Mouse (Mus musculus) MEL (cell line): ENCODE measurements around the gene Rab11fip4. TPM values are rescaled to one million over a fixed set of nuclear protein-coding genes. Genes with fewer than 3 reads are reported as not detected.

Source experiments
- DNase-seq: peaks from one replicate; pipeline ENCODE4 v3.0.0; 2011; ENCODE audit warnings: low read depth, low spot score
- H3K27ac ChIP-seq: 2 replicates; pipeline ENCODE4 v1.5.1; 2012; ENCODE audit warnings: low read depth, mild to moderate bottlenecking, control low read depth, low read length, moderate library complexity; ENCODE audit not compliant: control insufficient read depth
- H3K27me3 ChIP-seq, 2 experiments: fragments of 150-350 bp in 1 of 2; sonication (generic) in 1 of 2; 2 replicates each; pipeline ENCODE4 v1.6.1; 2012; ENCODE audit warnings: low read length in 2 of 2, mild to moderate bottlenecking in 2 of 2, improper control_type of control experiment in 1 of 2, moderate library complexity in 1 of 2; ENCODE audit not compliant: insufficient read depth in 2 of 2, control insufficient read depth in 1 of 2
- H3K36me3 ChIP-seq, 2 experiments: 2 replicates each; pipeline ENCODE4 v1.6.1; 2012 to 2014; ENCODE audit warnings: low read length in 2 of 2, improper control_type of control experiment in 1 of 2, inconsistent platforms in 1 of 2, mild to moderate bottlenecking in 1 of 2; ENCODE audit not compliant: insufficient read depth in 2 of 2, control insufficient read depth in 1 of 2
- H3K4me1 ChIP-seq, 2 experiments: fragments of 150-350 bp in 1 of 2; sonication (generic) in 1 of 2; 2 replicates each; pipeline ENCODE4 v1.6.1; 2012; ENCODE audit warnings: low read length in 2 of 2, improper control_type of control experiment in 1 of 2, mild to moderate bottlenecking in 1 of 2; ENCODE audit not compliant: insufficient read depth in 2 of 2, control insufficient read depth in 1 of 2
- H3K4me3 ChIP-seq, 2 experiments: fragments of 150-350 bp in 1 of 2; sonication (generic) in 1 of 2; 2 replicates each; pipeline ENCODE4 v1.5.1; 2012; ENCODE audit warnings: low read depth in 2 of 2, low read length in 2 of 2, mild to moderate bottlenecking in 2 of 2, moderate library complexity in 2 of 2, control low read depth in 1 of 2, improper control_type of control experiment in 1 of 2; ENCODE audit not compliant: control insufficient read depth in 1 of 2, insufficient read depth in 1 of 2
- H3K79me2 ChIP-seq: 2 replicates; pipeline ENCODE4 v1.6.1; 2012; ENCODE audit warnings: mild to moderate bottlenecking, low read length, moderate library complexity; ENCODE audit not compliant: control insufficient read depth, poor library complexity, insufficient read depth
- H3K9ac ChIP-seq: 2 replicates; pipeline ENCODE4 v1.6.1; 2012; ENCODE audit warnings: low read depth, mild to moderate bottlenecking, control low read depth, low read length, moderate library complexity; ENCODE audit not compliant: control insufficient read depth, poor library complexity, severe bottlenecking
- H3K9me3 ChIP-seq: fragments of 150-350 bp; sonication (generic); replicated peaks from 2 replicates; pipeline ENCODE4 v1.6.1; 2012; ENCODE audit warnings: mild to moderate bottlenecking, low read length, improper control_type of control experiment, moderate library complexity; ENCODE audit not compliant: insufficient read depth
- BHLHE40 ChIP-seq: IDR thresholded peaks from 2 replicates; pipeline ENCODE4 v1.6.1; 2012; ENCODE audit warnings: low read depth, mild to moderate bottlenecking, inconsistent platforms, low read length, improper control_type of control experiment, borderline replicate concordance
- CHD1 ChIP-seq: IDR thresholded peaks from 2 replicates; pipeline ENCODE4 v1.6.1; 2012; ENCODE audit warnings: low read depth, mild to moderate bottlenecking, inconsistent platforms, low read length, improper control_type of control experiment
- CHD2 ChIP-seq: IDR thresholded peaks from 2 replicates; pipeline ENCODE4 v1.6.1; 2011; ENCODE audit warnings: low read length, improper control_type of control experiment
- CTCF ChIP-seq, 3 experiments: IDR thresholded peaks in 2 of 3; conservative IDR thresholded peaks in 1 of 3; 2 replicates each; pipeline ENCODE4 v1.5.1; 2011 to 2012; ENCODE audit warnings: low read length in 3 of 3, low read depth in 2 of 3, mild to moderate bottlenecking in 2 of 3, improper control_type of control experiment in 1 of 3, inconsistent platforms in 1 of 3, mixed read lengths in 1 of 3, moderate library complexity in 1 of 3; ENCODE audit not compliant: control insufficient read depth in 1 of 3, insufficient read depth in 1 of 3, poor library complexity in 1 of 3, severe bottlenecking in 1 of 3
- E2F4 ChIP-seq: IDR thresholded peaks from 2 replicates; pipeline ENCODE4 v1.6.1; 2011; ENCODE audit warnings: low read depth, low read length, improper control_type of control experiment, borderline replicate concordance
- EP300 ChIP-seq, 2 experiments: IDR thresholded peaks; 2 replicates each; pipeline ENCODE4 v1.6.1; 2011; ENCODE audit warnings: improper control_type of control experiment in 2 of 2, low read length in 2 of 2, low read depth in 1 of 2, mild to moderate bottlenecking in 1 of 2
- GABPA ChIP-seq: IDR thresholded peaks from 2 replicates; pipeline ENCODE4 v1.6.1; 2012; ENCODE audit warnings: low read depth, mild to moderate bottlenecking, inconsistent platforms, low read length, improper control_type of control experiment, moderate library complexity
- HCFC1 ChIP-seq: IDR thresholded peaks from 2 replicates; pipeline ENCODE4 v1.6.1; 2012; ENCODE audit warnings: low read depth, mild to moderate bottlenecking, inconsistent platforms, low read length, improper control_type of control experiment, moderate library complexity
- JUND ChIP-seq: IDR thresholded peaks from 2 replicates; pipeline ENCODE4 v1.6.1; 2011; ENCODE audit warnings: low read depth, mild to moderate bottlenecking, improper control_type of control experiment, low read length
- KAT2A ChIP-seq: conservative IDR thresholded peaks from 2 replicates; pipeline ENCODE4 v1.6.1; 2012; ENCODE audit warnings: low read depth, low read length, improper control_type of control experiment, inconsistent platforms
- MAFK ChIP-seq: IDR thresholded peaks from 2 replicates; pipeline ENCODE4 v1.6.1; 2011; ENCODE audit warnings: low read depth, mild to moderate bottlenecking, low read length, improper control_type of control experiment, borderline replicate concordance
- MAZ ChIP-seq: IDR thresholded peaks from 2 replicates; pipeline ENCODE4 v1.6.1; 2012; ENCODE audit warnings: low read depth, mild to moderate bottlenecking, inconsistent platforms, low read length, improper control_type of control experiment
- MEF2A ChIP-seq: IDR thresholded peaks from 2 replicates; pipeline ENCODE4 v1.6.1; 2014; ENCODE audit warnings: low read depth, mild to moderate bottlenecking, inconsistent platforms, low read length, improper control_type of control experiment; ENCODE audit not compliant: poor library complexity, insufficient replicate concordance, severe bottlenecking; ENCODE audit errors: extremely low read depth
- MYB ChIP-seq: IDR thresholded peaks from 2 replicates; pipeline ENCODE4 v1.6.1; 2011; ENCODE audit warnings: mild to moderate bottlenecking, low read depth, low read length, improper control_type of control experiment
- MYC ChIP-seq: IDR thresholded peaks from 2 replicates; pipeline ENCODE4 v1.6.1; 2011; ENCODE audit warnings: low read depth, mild to moderate bottlenecking, low read length, improper control_type of control experiment, moderate library complexity
- NELFE ChIP-seq: IDR thresholded peaks from 2 replicates; pipeline ENCODE4 v1.6.1; 2011; ENCODE audit warnings: low read depth, low read length, improper control_type of control experiment
- NRF1 ChIP-seq: IDR thresholded peaks from 2 replicates; pipeline ENCODE4 v1.6.1; 2014; ENCODE audit warnings: low read depth, mild to moderate bottlenecking, inconsistent platforms, low read length, improper control_type of control experiment, moderate library complexity; ENCODE audit not compliant: poor library complexity, insufficient read depth, severe bottlenecking
- POLR2A ChIP-seq, 2 experiments: IDR thresholded peaks; 2 replicates each; pipeline ENCODE4 v1.6.1; 2011 to 2012; ENCODE audit warnings: low read length in 2 of 2, mild to moderate bottlenecking in 2 of 2, control low read depth in 1 of 2, improper control_type of control experiment in 1 of 2, low read depth in 1 of 2, moderate library complexity in 1 of 2; ENCODE audit not compliant: control insufficient read depth in 1 of 2, insufficient read depth in 1 of 2, poor library complexity in 1 of 2
- POLR2AphosphoS2 ChIP-seq: IDR thresholded peaks from 2 replicates; pipeline ENCODE4 v1.6.1; 2011; ENCODE audit warnings: low read length, improper control_type of control experiment
- POLR2AphosphoS5 ChIP-seq: IDR thresholded peaks from 2 replicates; pipeline ENCODE4 v1.6.1; 2012; ENCODE audit warnings: low read depth, borderline replicate concordance, mild to moderate bottlenecking, inconsistent platforms, low read length, moderate library complexity, mixed read lengths
- RAD21 ChIP-seq: IDR thresholded peaks from 2 replicates; pipeline ENCODE4 v1.6.1; 2011; ENCODE audit warnings: mild to moderate bottlenecking, low read depth, low read length, improper control_type of control experiment
- RCOR1 ChIP-seq: IDR thresholded peaks from 2 replicates; pipeline ENCODE4 v1.6.1; 2012; ENCODE audit warnings: low read depth, mild to moderate bottlenecking, inconsistent platforms, low read length, improper control_type of control experiment
- SIN3A ChIP-seq: IDR thresholded peaks from 2 replicates; pipeline ENCODE4 v1.6.1; 2012; ENCODE audit warnings: low read length, improper control_type of control experiment, inconsistent platforms
- TAL1 ChIP-seq: IDR thresholded peaks from 2 replicates; pipeline ENCODE4 v1.6.1; 2012; ENCODE audit warnings: mild to moderate bottlenecking, inconsistent platforms, low read length, moderate library complexity, mixed read lengths
- TBP ChIP-seq: IDR thresholded peaks from 2 replicates; pipeline ENCODE4 v1.8.0; 2011; ENCODE audit warnings: low read depth, low read length, improper control_type of control experiment
- TCF12 ChIP-seq: IDR thresholded peaks from 2 replicates; pipeline ENCODE4 v1.6.1; 2014; ENCODE audit warnings: low read depth, mild to moderate bottlenecking, inconsistent platforms, low read length, improper control_type of control experiment, moderate library complexity
- UBTF ChIP-seq: IDR thresholded peaks from 2 replicates; pipeline ENCODE4 v1.6.1; 2012; ENCODE audit warnings: low read depth, mild to moderate bottlenecking, inconsistent platforms, low read length, improper control_type of control experiment, moderate library complexity, borderline replicate concordance; ENCODE audit not compliant: insufficient read depth
- USF1 ChIP-seq: IDR thresholded peaks from 2 replicates; pipeline ENCODE4 v1.6.1; 2014; ENCODE audit warnings: low read depth, mild to moderate bottlenecking, inconsistent platforms, low read length, improper control_type of control experiment, moderate library complexity
- USF2 ChIP-seq, 2 experiments: IDR thresholded peaks; 2 replicates each; pipeline ENCODE4 v1.6.1; 2011 to 2012; ENCODE audit warnings: improper control_type of control experiment in 2 of 2, low read length in 2 of 2, borderline replicate concordance in 1 of 2, inconsistent platforms in 1 of 2, low read depth in 1 of 2, mild to moderate bottlenecking in 1 of 2; ENCODE audit not compliant: insufficient read depth in 1 of 2
- ZC3H11A ChIP-seq: IDR thresholded peaks from 2 replicates; pipeline ENCODE4 v1.6.1; 2012; ENCODE audit warnings: low read depth, mild to moderate bottlenecking, inconsistent platforms, low read length, improper control_type of control experiment
- ZKSCAN1 ChIP-seq: IDR thresholded peaks from 2 replicates; pipeline ENCODE4 v1.6.1; 2012; ENCODE audit warnings: low read depth, mild to moderate bottlenecking, inconsistent platforms, low read length, improper control_type of control experiment, moderate library complexity
- ZNF384 ChIP-seq: IDR thresholded peaks from 2 replicates; pipeline ENCODE4 v1.6.1; 2012; ENCODE audit warnings: low read depth, mild to moderate bottlenecking, inconsistent platforms, low read length, improper control_type of control experiment
- polyA plus RNA-seq, 2 experiments: library from polyadenylated mRNA; stranded (reverse) in 1 of 2; unstranded in 1 of 2; fragments of >175 nt in 1 of 2; fragments of >200 nt in 1 of 2; gene quantifications; 2 replicates each; pipeline versions ENCODE4 v1.2.1 to v1.2.4; 2012; ENCODE audit warnings: low replicate concordance in 2 of 2, low read depth in 1 of 2; ENCODE audit not compliant: insufficient read length in 2 of 2, insufficient read depth in 1 of 2, missing spikeins in 1 of 2
- total RNA-seq: library from RNA; depleted of rRNA; stranded (reverse); fragments of 300-350 nt; gene quantifications from 2 replicates; pipeline ENCODE4 v1.2.3, GENCODE M21; 2012

Gene Rab11fip4
- total and polyA plus RNA-seq, 3 experiments = under 0.01 to 0.03 TPM; not detected in 1

DNA sequence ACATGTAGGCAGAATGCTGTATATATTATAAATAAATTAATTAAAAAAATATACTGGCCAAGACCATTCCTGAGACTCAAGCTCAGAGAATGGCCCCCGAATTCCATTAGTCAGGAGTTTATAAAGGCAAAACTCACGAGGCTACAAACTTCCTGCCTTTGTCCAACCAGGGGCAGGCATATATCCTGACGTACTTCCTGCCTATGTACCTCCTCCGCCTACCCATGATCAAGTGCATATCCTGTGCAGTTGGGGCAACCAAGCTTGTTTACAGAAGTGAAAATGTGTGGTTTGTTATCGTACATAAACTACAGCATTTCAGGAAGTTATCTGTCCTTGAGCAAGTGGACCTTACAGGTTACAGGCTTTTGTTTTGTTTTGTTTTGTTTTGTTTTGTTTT lies 32.0 kb downstream of the Rab11fip4 start (continued):
- no peak for TF ChIP-seq NRF1
- TF ChIP-seq NELFE = peak; percentile 95
- peak; percentile 95 for TF ChIP-seq SIN3A
- TF ChIP-seq RAD21 = no peak
- peak; percentile 98 for TF ChIP-seq TBP
- 0 out of 2 replicates have a peak, but pooled peaks have one; percentile 22 for TF ChIP-seq E2F4
- TF ChIP-seq MEF2A = no peak
- no peak for TF ChIP-seq ZC3H11A
- TF ChIP-seq MYB = no peak
- peak; percentile 81 for TF ChIP-seq MAFK
- no peak for TF ChIP-seq USF2 (IDR thresholded peaks at IDR 0.05; ENCODE audit: borderline replicate concordance in 1 of 2, insufficient read depth in 1 of 2, low read depth in 1 of 2, low read length in 2 of 2)
- peak; percentile 99 for TF ChIP-seq MYC
- 0 out of 2 replicates have a peak, but pooled peaks have one; percentile 14 for TF ChIP-seq CHD2
- peak; percentile 42; the same call in 1 of the 2 replicates for TF ChIP-seq MAZ

DNA sequence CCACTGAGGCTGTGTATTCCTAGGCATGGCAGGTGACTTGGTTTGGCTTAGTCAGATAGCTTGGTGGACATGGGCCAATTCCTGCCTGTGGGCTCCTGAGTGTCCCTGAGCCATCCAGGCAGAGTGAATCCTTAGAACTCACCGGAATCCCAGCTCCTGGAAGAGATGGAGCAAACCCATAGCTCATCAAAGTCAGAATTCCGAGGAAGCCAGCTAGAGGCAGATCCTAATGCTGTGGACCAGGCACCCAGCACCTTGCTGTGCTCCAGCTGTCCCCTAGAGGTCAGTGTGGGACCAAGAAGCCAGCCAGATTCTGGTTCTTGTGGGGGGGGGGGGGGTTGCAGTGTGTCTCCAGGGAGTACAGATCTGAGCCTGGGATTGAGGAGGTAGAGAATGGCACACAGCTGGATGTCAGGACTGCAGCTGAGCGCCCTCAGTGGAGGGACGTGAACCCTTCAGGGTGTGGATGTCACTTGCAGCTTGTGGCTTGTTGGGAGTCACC lies 33.8 kb downstream of the Rab11fip4 start:
- peaks cover 8% of the 10 kb centered on the region for H3K79me2 ChIP-seq
- no peak overlapping the region for H3K27ac ChIP-seq
- no peak overlapping the region for H3K4me3 ChIP-seq
- H3K9me3 ChIP-seq = no peaks in the 10 kb centered on the region
- H3K36me3 ChIP-seq = peaks cover 0 to 11% of the 10 kb centered on the region in 2 experiments; a peak in 2 of 4 replicates
- H3K9ac ChIP-seq = no peak overlapping the region
- peak; percentile 79 for DNase-seq
- H3K27me3 ChIP-seq = no peaks in the 10 kb centered on the region
- peaks cover 0 to 10% of the 10 kb centered on the region in 2 experiments; a peak in 2 of 4 replicates for H3K4me1 ChIP-seq
- TF ChIP-seq ZNF384 = no peak
- TF ChIP-seq RCOR1 = no peak
- no peak for TF ChIP-seq POLR2AphosphoS2
- TF ChIP-seq SIN3A = no peak
- no peak for TF ChIP-seq NRF1
- TF ChIP-seq KAT2A = no peak
- TF ChIP-seq ZKSCAN1 = no peak
- no peak for TF ChIP-seq POLR2A (IDR thresholded peaks at IDR 0.05; ENCODE audit: control insufficient read depth in 1 of 2, insufficient read depth in 1 of 2, low read depth in 1 of 2, low read length in 2 of 2, poor library complexity in 1 of 2)
- no peak for TF ChIP-seq USF1
- no peak for TF ChIP-seq JUND
- no peak for TF ChIP-seq E2F4
- TF ChIP-seq CTCF (IDR thresholded peaks at IDR 0.05 in 2 of 3, conservative IDR thresholded peaks at IDR 0.05 in 1 of 3; ENCODE audit: control insufficient read depth in 1 of 3, insufficient read depth in 1 of 3, low read depth in 2 of 3, low read length in 3 of 3, poor library complexity in 1 of 3, severe bottlenecking in 1 of 3) = peak; percentile 72 to 93 (median 88)
- no peak for TF ChIP-seq CHD2
- TF ChIP-seq MYC = no peak
- TF ChIP-seq NELFE = no peak
- 0 out of 2 replicates have a peak, but pooled peaks have one; percentile 10 for TF ChIP-seq HCFC1
- TF ChIP-seq MYB = no peak
- TF ChIP-seq TCF12 = no peak
- TF ChIP-seq MAZ = peak; percentile 83; the same call in 1 of the 2 replicates
- TF ChIP-seq POLR2AphosphoS5 = no peak
- TF ChIP-seq GABPA = no peak
- peak; percentile 78 for TF ChIP-seq RAD21
- no peak for TF ChIP-seq TAL1
- no peak for TF ChIP-seq UBTF
- TF ChIP-seq BHLHE40 = no peak
- TF ChIP-seq EP300 (IDR thresholded peaks at IDR 0.05; ENCODE audit: low read depth in 1 of 2, low read length in 2 of 2) = no peak
- no peak for TF ChIP-seq CHD1
- no peak for TF ChIP-seq MAFK
